21 mouse cellular contexts compared by ENCODE assay signal in the genomic region with DNA sequence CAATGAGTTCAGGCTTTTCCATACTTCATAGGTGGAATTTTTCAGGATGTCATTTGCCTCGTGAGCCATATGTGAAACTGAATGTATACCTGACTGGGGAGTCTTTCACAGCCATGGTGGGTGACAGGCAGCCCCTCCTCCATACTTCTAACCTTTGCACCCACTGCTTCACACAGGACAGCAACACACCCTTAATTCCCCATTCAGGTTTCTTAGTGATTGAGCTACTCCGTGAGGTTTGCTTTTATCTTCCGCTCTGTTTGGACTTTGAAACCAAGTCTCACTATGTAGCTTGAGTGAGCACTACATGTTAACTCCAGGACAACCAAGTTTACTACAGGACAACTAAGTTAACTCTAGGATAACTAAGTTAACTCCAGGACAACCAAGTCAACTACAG.
A peak's percentile ranks its signal among the peaks of the same experiment; 100 is the strongest.
DNase-seq lines count a peak whose midpoint lies in the region; ATAC-seq and TF ChIP-seq lines count a peak whose summit lies in the region.
"Had no signal": no experiment of that assay in that cellular context is flagged by ENCODE, and none has a peak within 500 bp of the region (broad histone marks: within the 10 kb centered on the region; RNA-seq: fewer than 3 reads in every experiment).

No protein-coding gene starts in this region.

- H3K9me3 ChIP-seq in forebrain, embryonic 15.5 days: 0 out of 2 replicates have a peak, but pooled peaks cover 2% of the 10 kb centered on the region
- no peaks in the 10 kb centered on the region for H3K9me3 ChIP-seq in forebrain, embryonic 12.5 days
- H3K9me3 ChIP-seq in heart, embryonic 10.5 days: no peaks in the 10 kb centered on the region
- H3K9me3 ChIP-seq: hindbrain, embryonic 10.5 days; hindbrain, embryonic 13.5 days had no signal

- no peak for TF ChIP-seq CTCF in small intestine, adult 2 months (IDR thresholded peaks at IDR 0.05; ENCODE audit: extremely low read depth, insufficient read length, insufficient replicate concordance, low read depth, low read length)

- no peaks in the 10 kb centered on the region for H3K36me3 ChIP-seq in forebrain, embryonic 15.5 days
- no peaks in the 10 kb centered on the region for H3K36me3 ChIP-seq in forebrain, embryonic 12.5 days (replicated peaks)
- no peaks in the 10 kb centered on the region for H3K36me3 ChIP-seq in heart, embryonic 10.5 days
- no peaks in the 10 kb centered on the region for H3K36me3 ChIP-seq in small intestine, adult 2 months (ENCODE audit: control insufficient read depth, insufficient read depth, low read length)
- H3K36me3 ChIP-seq: hindbrain, embryonic 10.5 days; hindbrain, embryonic 13.5 days had no signal

- no peak overlapping the region for H3K4me3 ChIP-seq in forebrain, embryonic 15.5 days
- no peak overlapping the region for H3K4me3 ChIP-seq in forebrain, embryonic 12.5 days (replicated peaks)
- H3K4me3 ChIP-seq in heart, embryonic 10.5 days: no peak overlapping the region
- H3K4me3 ChIP-seq in small intestine, adult 2 months (ENCODE audit: low read depth, low read length): no peak overlapping the region
- H3K4me3 ChIP-seq: heart, adult 2 months; hindbrain, embryonic 10.5 days; hindbrain, embryonic 13.5 days had no signal

- H3K4me1 ChIP-seq in forebrain, embryonic 15.5 days: peaks cover 3% of the 10 kb centered on the region; the same call in 1 of the 2 replicates
- H3K4me1 ChIP-seq in forebrain, embryonic 12.5 days: no peaks in the 10 kb centered on the region
- 0 out of 2 replicates have a peak, but pooled peaks cover 7% of the 10 kb centered on the region for H3K4me1 ChIP-seq in heart, embryonic 10.5 days
- H3K4me1 ChIP-seq in small intestine, adult 2 months (ENCODE audit: control insufficient read depth, insufficient read depth, insufficient read length, low read length): peaks cover 13% of the 10 kb centered on the region
- H3K4me1 ChIP-seq: hindbrain, embryonic 10.5 days; hindbrain, embryonic 13.5 days had no signal

- TF ChIP-seq POLR2A in small intestine, adult 2 months (IDR thresholded peaks at IDR 0.05; ENCODE audit: low read depth, low read length): no peak

- intact Hi-C loops in heart, postnatal 36 days (cut with DNase I): no loop called here

- 86% methylated on average over 3 of the region's 3 CpGs for WGBS in forebrain, embryonic 15.5 days
- WGBS in forebrain, embryonic 12.5 days: 88% methylated on average over 3 of the region's 3 CpGs
- 85% methylated on average over 3 of the region's 3 CpGs for WGBS in heart, embryonic 10.5 days
- WGBS in small intestine, adult 2 months: 30% methylated on average over 3 of the region's 3 CpGs

- peak overlapping the region; percentile 67 for H3K27ac ChIP-seq in forebrain, embryonic 15.5 days (replicated peaks)
- no peak overlapping the region for H3K27ac ChIP-seq in forebrain, embryonic 12.5 days
- no peak overlapping the region for H3K27ac ChIP-seq in heart, embryonic 10.5 days
- peak overlapping the region; percentile 44; the same call in 1 of the 2 replicates for H3K27ac ChIP-seq in small intestine, adult 2 months (ENCODE audit: insufficient read depth, low read depth, low read length)
- H3K27ac ChIP-seq: heart, adult 2 months; hindbrain, embryonic 10.5 days; hindbrain, embryonic 13.5 days had no signal

- DNase-seq in heart, embryonic 10.5 days (ENCODE audit: low spot score): peak; percentile 24
- no peak for DNase-seq in heart, postnatal 36 days
- peak; percentile 53 for DNase-seq in yolk sac, embryonic 10.5 days (ENCODE audit: low spot score)
- no peak for DNase-seq in layer of hippocampus, postnatal 14 days (ENCODE audit: low spot score in 2 of 2)
- DNase-seq in natural killer cell, adult 2 months (ENCODE audit: low spot score in 2 of 2): no peak
- DNase-seq: adrenal gland, adult 8-10 months; adrenal gland, postnatal 25 days; cerebellum, adult 11-12 months; cerebellum, adult 8-10 months; cerebellum, postnatal 14 days; gastrocnemius, postnatal 10 days; gastrocnemius, postnatal 36 days; heart, adult 2 months had no signal

- no peak overlapping the region for H3K4me2 ChIP-seq in forebrain, embryonic 15.5 days (replicated peaks)
- H3K4me2 ChIP-seq in forebrain, embryonic 12.5 days: no peak overlapping the region
- H3K4me2 ChIP-seq: heart, embryonic 11.5 days; hindbrain, embryonic 13.5 days had no signal

- ATAC-seq in forebrain, embryonic 15.5 days (replicated peaks): no peak
- no peak for ATAC-seq in forebrain, embryonic 12.5 days (ENCODE audit: low FRiP score)
- ATAC-seq: activated CD4-positive, CD25-positive, alpha-beta regulatory T cell, adult 4 months; hindbrain, embryonic 16.5 days had no signal

- H3K27me3 ChIP-seq in forebrain, embryonic 15.5 days: no peaks in the 10 kb centered on the region
- no peaks in the 10 kb centered on the region for H3K27me3 ChIP-seq in forebrain, embryonic 12.5 days
- H3K27me3 ChIP-seq in heart, embryonic 10.5 days (ENCODE audit: insufficient read depth, poor library complexity, severe bottlenecking): 0 out of 2 replicates have a peak, but pooled peaks cover 11% of the 10 kb centered on the region
- H3K27me3 ChIP-seq in small intestine, adult 2 months (ENCODE audit: control insufficient read depth, insufficient read depth, low read length): no peaks in the 10 kb centered on the region
- H3K27me3 ChIP-seq: hindbrain, embryonic 13.5 days had no signal

- no peak overlapping the region for H3K9ac ChIP-seq in forebrain, embryonic 15.5 days (replicated peaks)
- no peak overlapping the region for H3K9ac ChIP-seq in forebrain, embryonic 12.5 days
- H3K9ac ChIP-seq: hindbrain, embryonic 13.5 days had no signal

Comparison
In these comparisons a context has a peak if more than half of its experiments do, and no peak if none do; other contexts are left out.
1. H3K27ac ChIP-seq: peak in forebrain, embryonic 15.5 days (single experiment) and small intestine, adult 2 months (single experiment); none in forebrain, embryonic 12.5 days (single experiment) and heart, embryonic 10.5 days (single experiment).
2. DNase-seq: peak in heart, embryonic 10.5 days (single experiment) and yolk sac, embryonic 10.5 days (single experiment); none in heart, postnatal 36 days (0 of 2), layer of hippocampus, postnatal 14 days (0 of 2) and natural killer cell, adult 2 months (0 of 2).